Mouse (Mus musculus) urinary bladder, adult 18-20 months (tissue): Measurements from ENCODE around the gene B4galt5.

Source experiments
- DNase-seq, 2 experiments: peaks; one replicate each; pipeline ENCODE4 v3.0.0; 2022; ENCODE audit warnings: low spot score in 2 of 2, mixed read lengths in 2 of 2

The B4galt5 gene

GRCm38 (mm10) chr2:167304651-167305381, 44.2 kb downstream of the B4galt5 start:
- no peak for DNase-seq

- no peak for DNase-seq
Observed at GRCm38 (mm10) chr2:167303806-167304205, 45.2 kb downstream of the B4galt5 start.

GRCm38 (mm10) chr2:167303196-167303595, 45.8 kb downstream of the B4galt5 start:
- no peak for DNase-seq

- no peak for DNase-seq
Observed at GRCm38 (mm10) chr2:167302641-167303040, 46.3 kb downstream of the B4galt5 start.

- DNase-seq = no peak
Observed at GRCm38 (mm10) chr2:167302031-167302430, 47.0 kb downstream of the B4galt5 start.

GRCm38 (mm10) chr2:167301601-167302000, 47.4 kb downstream of the B4galt5 start:
- no peak for DNase-seq

GRCm38 (mm10) chr2:167300943-167301497, 48.0 kb downstream of the B4galt5 start:
- DNase-seq = peak in 1 of 2 experiments; percentile 0

GRCm38 (mm10) chr2:167299861-167300667, 48.9 kb downstream of the B4galt5 start:
- DNase-seq = peak in 1 of 2 experiments; percentile 0

GRCm38 (mm10) chr2:167298729-167299705, 50.0 kb downstream of the B4galt5 start:
- peak in 1 of 2 experiments; percentile 0 for DNase-seq

- peak in 1 of 2 experiments; percentile 0 for DNase-seq
Observed at GRCm38 (mm10) chr2:167297985-167298384, 51.0 kb downstream of the B4galt5 start.

- DNase-seq = no peak
Observed at GRCm38 (mm10) chr2:167294926-167295325, 54.1 kb downstream of the B4galt5 start.

- DNase-seq = no peak
Observed at GRCm38 (mm10) chr2:167294216-167294615, 54.8 kb downstream of the B4galt5 start.

GRCm38 (mm10) chr2:167293289-167294085, 55.5 kb downstream of the B4galt5 start:
- no peak for DNase-seq

- no peak for DNase-seq
Observed at GRCm38 (mm10) chr2:167292854-167293253, 56.1 kb downstream of the B4galt5 start.

GRCm38 (mm10) chr2:167292151-167292591, 56.8 kb downstream of the B4galt5 start:
- DNase-seq = no peak

GRCm38 (mm10) chr2:167291656-167292055, 57.3 kb downstream of the B4galt5 start:
- DNase-seq = no peak

- no peak for DNase-seq
Observed at GRCm38 (mm10) chr2:167281461-167281860, 67.5 kb downstream of the B4galt5 start.

GRCm38 (mm10) chr2:167280986-167281310, 68.0 kb downstream of the B4galt5 start:
- no peak for DNase-seq

GRCm38 (mm10) chr2:167280090-167280985, 68.6 kb downstream of the B4galt5 start:
- peak; percentile 54 to 75 for DNase-seq
